Comparison of ENCODE assay signal across 18 mouse cellular contexts in genomic region chr3:12216035-12216434, GRCm38 (mm10).
"Had no signal": no experiment of that assay in that cellular context is flagged by ENCODE, and none has a peak within 500 bp of the region (broad histone marks: within the 10 kb centered on the region; RNA-seq: fewer than 3 reads in every experiment).

No protein-coding gene starts in this region.

- DNase-seq: liver, postnatal 0 days; lung, adult 2 months; lung, postnatal 14 days; lung, postnatal 36 days; right cerebral cortex, postnatal 14 days; thymus, adult 18-20 months; thymus, postnatal 14 days; thymus, postnatal 36 days had no signal

- H3K9me3 ChIP-seq: lung, embryonic 15.5 days; megakaryocyte, embryonic 14.5 days; midbrain, embryonic 13.5 days; midbrain, embryonic 15.5 days; neural tube, embryonic 12.5 days; stomach, embryonic 15.5 days had no signal

- H3K4me2 ChIP-seq: lung, embryonic 15.5 days; midbrain, embryonic 11.5 days; midbrain, embryonic 13.5 days; midbrain, embryonic 15.5 days; neural tube, embryonic 12.5 days; stomach, embryonic 15.5 days had no signal

- H3K36me3 ChIP-seq: lung, embryonic 15.5 days; midbrain, embryonic 13.5 days; midbrain, embryonic 15.5 days; neural tube, embryonic 12.5 days; stomach, embryonic 15.5 days had no signal

- ATAC-seq: liver, postnatal 0 days; lung, postnatal 0 days; midbrain, embryonic 13.5 days; midbrain, embryonic 15.5 days had no signal

- H3K27ac ChIP-seq: lung, embryonic 15.5 days; macrophage; midbrain, embryonic 13.5 days; midbrain, embryonic 15.5 days; neural tube, embryonic 12.5 days; stomach, embryonic 15.5 days; stomach, postnatal 0 days had no signal

- H3K9ac ChIP-seq: liver, postnatal 0 days; lung, embryonic 15.5 days; midbrain, embryonic 13.5 days; midbrain, embryonic 15.5 days; neural tube, embryonic 12.5 days; stomach, embryonic 15.5 days had no signal

- H3K4me1 ChIP-seq: lung, embryonic 15.5 days; megakaryocyte, embryonic 14.5 days; midbrain, embryonic 13.5 days; midbrain, embryonic 15.5 days; neural tube, embryonic 12.5 days; stomach, embryonic 15.5 days had no signal

- H3K4me3 ChIP-seq: lung, embryonic 15.5 days; megakaryocyte, embryonic 14.5 days; midbrain, embryonic 13.5 days; midbrain, embryonic 15.5 days; neural tube, embryonic 12.5 days; stomach, embryonic 15.5 days had no signal

- H3K27me3 ChIP-seq: lung, embryonic 15.5 days; megakaryocyte, embryonic 14.5 days; midbrain, embryonic 13.5 days; midbrain, embryonic 15.5 days; neural tube, embryonic 12.5 days; stomach, embryonic 15.5 days had no signal
